Mouse (Mus musculus) left cerebral cortex, postnatal 36 days (tissue): Measurements from ENCODE around the gene Sh3gl1. TPM values are rescaled to one million over a fixed set of nuclear protein-coding genes. Genes with fewer than 3 reads are reported as not detected.

Experiments used
- DNase-seq, 2 experiments: peaks; one replicate each; pipeline ENCODE4 v3.0.0; 2021 to 2022; ENCODE audit warnings: low spot score in 2 of 2, mixed read lengths in 1 of 2
- intact Hi-C: fragments of 180-260 bp; cut with DNase I; formaldehyde crosslinking; loops from one replicate; pipeline ENCODE4 v1.15.1; 2025
- total RNA-seq, 2 experiments: library from RNA; stranded (reverse); gene quantifications; 2 replicates each; pipeline ENCODE4 v1.2.3; 2021

Gene Sh3gl1
- total RNA-seq, 2 experiments from 2014 or later, result 39.3 to 45.1 TPM

GRCm38 (mm10) chr17:56006956-56007355 is 29.5 kb downstream of the Sh3gl1 start:
- DNase-seq, result no peak
- intact Hi-C loops, result no loop called here

- intact Hi-C loops, result no loop called here
- DNase-seq, result no peak
Observed at GRCm38 (mm10) chr17:56005415-56006061, 30.9 kb downstream of the Sh3gl1 start, which contains the start of the genes Stap2 and Mpnd. Gene Stap2 (minus strand): TSS chr17:56005584. Gene Mpnd (plus strand): TSS chr17:56005711.

GRCm38 (mm10) chr17:56003000-56003399 is 33.4 kb downstream of the Sh3gl1 start:
- intact Hi-C loops, result no loop called here
- no peak for DNase-seq

GRCm38 (mm10) chr17:55999794-56000499 is 36.5 kb downstream of the Sh3gl1 start:
- DNase-seq, result no peak
- intact Hi-C loops, result no loop called here

- no peak for DNase-seq
- intact Hi-C loops, result no loop called here
Observed at GRCm38 (mm10) chr17:55996007-55996406, 40.4 kb downstream of the Sh3gl1 start.

- DNase-seq, result no peak
- intact Hi-C loops, result no loop called here
Observed at GRCm38 (mm10) chr17:55990278-55990898, 46.0 kb downstream of the Sh3gl1 start.

GRCm38 (mm10) chr17:55986030-55986961 is 50.1 kb downstream of the Sh3gl1 start, which contains the start of gene Fsd1:
Gene Fsd1 (plus strand): TSS chr17:55986509.
- peak; percentile 83 to 86 for DNase-seq
- intact Hi-C loops, result no loop called here

GRCm38 (mm10) chr17:55977301-55977700 is 59.1 kb downstream of the Sh3gl1 start:
- intact Hi-C loops, result loop anchor here (5.0 kb wide), 1 partner anchor 35 kb away; no protein-coding TSS in a partner anchor
- no peak for DNase-seq

- intact Hi-C loops, result loop anchor here (5.0 kb wide), 1 partner anchor 36 kb away; no protein-coding TSS in a partner anchor
- peak; percentile 74 for DNase-seq
Observed at GRCm38 (mm10) chr17:55976255-55976862, 60.1 kb downstream of the Sh3gl1 start.

- no peak for DNase-seq
- intact Hi-C loops, result no loop called here
Observed at GRCm38 (mm10) chr17:55971453-55971852, 65.0 kb downstream of the Sh3gl1 start.

GRCm38 (mm10) chr17:55969966-55970891 is 66.2 kb downstream of the Sh3gl1 start, which contains the start of gene Shd:
Gene Shd (plus strand): TSS chr17:55970467.
- intact Hi-C loops, result no loop called here
- peak; percentile 44 to 53 for DNase-seq

GRCm38 (mm10) chr17:55969560-55969959 is 66.9 kb downstream of the Sh3gl1 start:
- no peak for DNase-seq
- intact Hi-C loops, result no loop called here

GRCm38 (mm10) chr17:55968210-55968609 is 68.2 kb downstream of the Sh3gl1 start:
- intact Hi-C loops, result no loop called here
- no peak for DNase-seq

GRCm38 (mm10) chr17:55967186-55967585 is 69.2 kb downstream of the Sh3gl1 start:
- no peak for DNase-seq
- intact Hi-C loops, result no loop called here
